Mouse (Mus musculus) layer of hippocampus, adult 11-12 months (tissue): Measurements from ENCODE around the gene Ankrd40.

Source experiments
- DNase-seq: peaks from one replicate; pipeline ENCODE4 v3.0.0; 2022; ENCODE audit warnings: low spot score

Gene Ankrd40

GRCm38 (mm10) chr11:94351094-94351493, 23.3 kb downstream of the Ankrd40 start:
- DNase-seq: no peak

- no peak for DNase-seq
Observed at GRCm38 (mm10) chr11:94355521-94356217, 27.9 kb downstream of the Ankrd40 start.

GRCm38 (mm10) chr11:94359168-94359567, 31.4 kb downstream of the Ankrd40 start:
- DNase-seq: no peak

GRCm38 (mm10) chr11:94361166-94361870, 33.5 kb downstream of the Ankrd40 start:
- DNase-seq: no peak

- DNase-seq: no peak
Observed at GRCm38 (mm10) chr11:94362101-94362500, 34.3 kb downstream of the Ankrd40 start.

GRCm38 (mm10) chr11:94363690-94364089, 35.9 kb downstream of the Ankrd40 start:
- DNase-seq: no peak

GRCm38 (mm10) chr11:94365340-94365739, 37.5 kb downstream of the Ankrd40 start:
- DNase-seq: no peak

GRCm38 (mm10) chr11:94369981-94370380, 42.2 kb downstream of the Ankrd40 start:
- DNase-seq: no peak

GRCm38 (mm10) chr11:94370809-94371208, 43.0 kb downstream of the Ankrd40 start:
- no peak for DNase-seq

GRCm38 (mm10) chr11:94374276-94374948, 46.6 kb downstream of the Ankrd40 start:
- DNase-seq: no peak

GRCm38 (mm10) chr11:94379061-94379460, 51.3 kb downstream of the Ankrd40 start:
- DNase-seq: no peak

GRCm38 (mm10) chr11:94379736-94380135, 51.9 kb downstream of the Ankrd40 start:
- DNase-seq: no peak

- peak; percentile 53 for DNase-seq
Observed at GRCm38 (mm10) chr11:94385977-94386771, 58.4 kb downstream of the Ankrd40 start.

- no peak for DNase-seq
Observed at GRCm38 (mm10) chr11:94387756-94388155, 60.0 kb downstream of the Ankrd40 start.

GRCm38 (mm10) chr11:94389021-94389420, 61.2 kb downstream of the Ankrd40 start:
- no peak for DNase-seq

- no peak for DNase-seq
Observed at GRCm38 (mm10) chr11:94389724-94390396, 62.1 kb downstream of the Ankrd40 start.

GRCm38 (mm10) chr11:94390825-94391224, 63.0 kb downstream of the Ankrd40 start:
- DNase-seq: no peak
